Mouse (Mus musculus): ENCODE data around the gene Rpl36a-ps1.

Gene Rpl36a-ps1

DNA sequence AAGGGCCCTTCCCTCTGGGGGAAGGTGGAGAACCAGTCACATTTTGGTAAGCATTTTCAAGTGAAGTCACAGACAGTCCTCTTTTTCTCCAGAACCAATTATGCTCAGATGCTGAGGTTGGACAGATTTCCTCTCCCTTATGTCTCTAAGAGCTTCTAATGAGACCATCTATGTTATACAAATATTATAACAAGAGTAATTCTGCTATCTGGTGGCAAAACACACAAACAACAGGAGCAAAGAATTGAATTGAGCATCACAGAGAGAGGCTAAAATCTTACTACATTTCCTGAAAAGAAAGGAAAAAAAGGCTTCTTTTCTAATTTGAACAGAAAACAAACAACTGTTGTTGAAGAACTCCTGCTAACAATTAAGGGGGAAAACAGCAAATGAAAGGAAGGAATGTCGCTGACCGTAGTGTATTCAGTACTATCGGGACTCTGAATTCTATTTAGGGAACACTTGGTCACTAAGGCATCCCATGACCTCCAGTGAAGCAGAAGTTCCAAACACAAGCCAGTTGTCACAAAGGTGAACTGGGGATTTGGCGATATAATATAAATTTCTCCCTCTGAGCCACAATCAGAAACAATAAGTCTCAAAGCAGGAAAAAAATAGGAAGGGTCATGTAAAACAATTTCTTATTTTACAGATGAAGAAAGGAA lies 42.4 kb downstream of the Rpl36a-ps1 start:
- DNase-seq (ENCODE audit: low read depth, low spot score): no peak

All from embryo, embryonic 11.5 days (tissue).